Mouse (Mus musculus) embryonic facial prominence, embryonic 12.5 days (tissue): Measurements from ENCODE around the gene Pmfbp1. TPM values are rescaled to one million over a fixed set of nuclear protein-coding genes. Genes with fewer than 3 reads are reported as not detected.

Experiments
- ATAC-seq: fragments of 200-750 bp; cut with Nextera tagmentation; 2 replicates; pipeline ENCODE4 v1.8.0; 2017; ENCODE audit not compliant: insufficient number of reproducible peaks, insufficient read depth, low FRiP score, low TSS enrichment
- H3K27ac ChIP-seq: fragments of 300-500 bp; sonication (generic); 2 replicates; pipeline ENCODE4 v1.5.1; 2016; ENCODE audit warnings: mild to moderate bottlenecking
- H3K27me3 ChIP-seq: fragments of 300-500 bp; sonication (generic); 2 replicates; pipeline ENCODE4 v1.6.1; 2016; ENCODE audit warnings: mild to moderate bottlenecking, moderate library complexity
- H3K36me3 ChIP-seq: fragments of 300-500 bp; sonication (generic); 2 replicates; pipeline ENCODE4 v1.6.1; 2016; ENCODE audit warnings: mild to moderate bottlenecking
- H3K4me1 ChIP-seq: fragments of 300-500 bp; sonication (generic); 2 replicates; pipeline ENCODE4 v1.6.1; 2016
- H3K4me2 ChIP-seq: fragments of 300-500 bp; sonication (generic); replicated peaks from 2 replicates; pipeline ENCODE4 v1.6.1; 2016; ENCODE audit warnings: mild to moderate bottlenecking, moderate library complexity
- H3K4me3 ChIP-seq: fragments of 300-500 bp; sonication (generic); 2 replicates; pipeline ENCODE4 v1.5.1; 2016; ENCODE audit warnings: mild to moderate bottlenecking
- H3K9ac ChIP-seq: fragments of 300-500 bp; sonication (generic); 2 replicates; pipeline ENCODE4 v1.6.1; 2016; ENCODE audit warnings: mild to moderate bottlenecking, moderate library complexity
- H3K9me3 ChIP-seq: fragments of 300-500 bp; sonication (generic); 2 replicates; pipeline ENCODE4 v1.6.1; 2016; ENCODE audit warnings: mild to moderate bottlenecking, moderate library complexity
- WGBS: fragments of 180-500 bp; shearing (Covaris S2); methylation state at CpG from one replicate; pipeline ENCODE4 v1.1.7; 2016; 5-methylcytosine and 5-hydroxymethylcytosine counted together
- polyA plus RNA-seq: library from polyadenylated mRNA; unstranded; fragments of >200 nt; fragmentation: Nextera tagmentation; extraction: Ambion mirVana; gene quantifications from 2 replicates; pipeline ENCODE4 v1.2.1, GENCODE M21; 2016

Gene Pmfbp1
- polyA plus RNA-seq, 1 experiment from 2014 or later = not detected

GRCm38 (mm10) chr8:109503566-109503965 lies 9.7 kb downstream of the Pmfbp1 start:
- 0 out of 2 replicates have a peak, but pooled peaks cover 5% of the 10 kb centered on the region for H3K4me1 ChIP-seq
- no peaks in the 10 kb centered on the region for H3K9me3 ChIP-seq
- 51% methylated on average over 1 of the region's 1 CpGs for WGBS
- H3K4me3 ChIP-seq = no peak overlapping the region
- H3K27ac ChIP-seq = no peak overlapping the region
- no peak overlapping the region for H3K9ac ChIP-seq
- H3K4me2 ChIP-seq = no peak overlapping the region
- H3K27me3 ChIP-seq = no peaks in the 10 kb centered on the region
- H3K36me3 ChIP-seq = no peaks in the 10 kb centered on the region
- ATAC-seq = no peak

GRCm38 (mm10) chr8:109505560-109505959 lies 11.7 kb downstream of the Pmfbp1 start:
- H3K36me3 ChIP-seq = no peaks in the 10 kb centered on the region
- no peak overlapping the region for H3K4me3 ChIP-seq
- no peaks in the 10 kb centered on the region for H3K27me3 ChIP-seq
- H3K27ac ChIP-seq = no peak overlapping the region
- H3K9me3 ChIP-seq = no peaks in the 10 kb centered on the region
- 89% methylated on average over 5 of the region's 5 CpGs for WGBS
- ATAC-seq = no peak
- 0 out of 2 replicates have a peak, but pooled peaks cover 5% of the 10 kb centered on the region for H3K4me1 ChIP-seq
- H3K9ac ChIP-seq = no peak overlapping the region
- H3K4me2 ChIP-seq = no peak overlapping the region

- Histone ChIP-seq H3K4me2 (no peak overlapping the region), H3K27me3 (no peaks in the 10 kb centered on the region), H3K9me3 (no peaks in the 10 kb centered on the region), H3K4me1 (no peaks in the 10 kb centered on the region), H3K9ac (no peak overlapping the region), H3K27ac (no peak overlapping the region), H3K36me3 (no peaks in the 10 kb centered on the region), H3K4me3 (no peak overlapping the region)
- no peak for ATAC-seq
- WGBS = 87% methylated on average over 2 of the region's 2 CpGs
Observed at GRCm38 (mm10) chr8:109524008-109524407, 30.2 kb downstream of the Pmfbp1 start.

- no peak for ATAC-seq
- Histone ChIP-seq H3K4me2 (no peak overlapping the region), H3K9me3 (no peaks in the 10 kb centered on the region), H3K36me3 (no peaks in the 10 kb centered on the region), H3K9ac (no peak overlapping the region), H3K27ac (no peak overlapping the region), H3K4me1 (peaks cover 3% of the 10 kb centered on the region; the same call in 1 of the 2 replicates), H3K4me3 (no peak overlapping the region), H3K27me3 (no peaks in the 10 kb centered on the region)
- WGBS = 84% methylated on average over 19 of the region's 19 CpGs
Observed at GRCm38 (mm10) chr8:109535140-109535990, 41.5 kb downstream of the Pmfbp1 start.

GRCm38 (mm10) chr8:109536703-109537102 lies 42.9 kb downstream of the Pmfbp1 start:
- Histone ChIP-seq H3K4me3 (0 out of 2 replicates have a peak overlapping the region, but pooled peaks have one; percentile 13), H3K27ac (no peak overlapping the region), H3K9ac (no peak overlapping the region), H3K9me3 (no peaks in the 10 kb centered on the region), H3K27me3 (no peaks in the 10 kb centered on the region), H3K4me1 (peaks cover 3% of the 10 kb centered on the region; the same call in 1 of the 2 replicates), H3K36me3 (no peaks in the 10 kb centered on the region), H3K4me2 (peak overlapping the region; percentile 41)
- peak; percentile 77 for ATAC-seq
- 4% methylated on average over 5 of the region's 5 CpGs for WGBS

- H3K27me3 ChIP-seq = no peaks in the 10 kb centered on the region
- no peak for ATAC-seq
- 0 out of 2 replicates have a peak, but pooled peaks cover 4% of the 10 kb centered on the region for H3K4me1 ChIP-seq
- no peak overlapping the region for H3K4me3 ChIP-seq
- H3K27ac ChIP-seq = no peak overlapping the region
- 71% methylated on average over 5 of the region's 5 CpGs for WGBS
- H3K4me2 ChIP-seq = no peak overlapping the region
- H3K36me3 ChIP-seq = peaks cover 11% of the 10 kb centered on the region
- no peaks in the 10 kb centered on the region for H3K9me3 ChIP-seq
- no peak overlapping the region for H3K9ac ChIP-seq
Observed at GRCm38 (mm10) chr8:109542165-109542564, 48.3 kb downstream of the Pmfbp1 start.

- Histone ChIP-seq H3K4me1 (0 out of 2 replicates have a peak, but pooled peaks cover 4% of the 10 kb centered on the region), H3K27ac (0 out of 2 replicates have a peak overlapping the region, but pooled peaks have one; percentile 50), H3K9ac (no peak overlapping the region), H3K9me3 (no peaks in the 10 kb centered on the region), H3K4me2 (no peak overlapping the region), H3K27me3 (no peaks in the 10 kb centered on the region), H3K36me3 (peaks cover 18% of the 10 kb centered on the region), H3K4me3 (no peak overlapping the region)
- 78% methylated on average over 8 of the region's 8 CpGs for WGBS
- ATAC-seq = no peak
Observed at GRCm38 (mm10) chr8:109542748-109543519, 49.1 kb downstream of the Pmfbp1 start.

- Histone ChIP-seq H3K4me2 (no peak overlapping the region), H3K36me3 (peaks cover 29% of the 10 kb centered on the region), H3K4me3 (no peak overlapping the region), H3K9me3 (no peaks in the 10 kb centered on the region), H3K4me1 (0 out of 2 replicates have a peak, but pooled peaks cover 4% of the 10 kb centered on the region), H3K9ac (no peak overlapping the region), H3K27me3 (no peaks in the 10 kb centered on the region), H3K27ac (no peak overlapping the region)
- WGBS = 45% methylated on average over 3 of the region's 3 CpGs
- no peak for ATAC-seq
Observed at GRCm38 (mm10) chr8:109544049-109544448, 50.2 kb downstream of the Pmfbp1 start.

GRCm38 (mm10) chr8:109551663-109552062 lies 57.8 kb downstream of the Pmfbp1 start:
- Histone ChIP-seq H3K27me3 (no peaks in the 10 kb centered on the region), H3K4me1 (no peaks in the 10 kb centered on the region), H3K4me3 (no peak overlapping the region), H3K9me3 (no peaks in the 10 kb centered on the region), H3K27ac (no peak overlapping the region), H3K36me3 (peaks cover 99% of the 10 kb centered on the region), H3K9ac (no peak overlapping the region), H3K4me2 (no peak overlapping the region)
- WGBS = 51% methylated on average over 3 of the region's 3 CpGs
- no peak for ATAC-seq

- H3K9me3 ChIP-seq = no peaks in the 10 kb centered on the region
- H3K4me3 ChIP-seq = peak overlapping the region; percentile 76; the same call in 1 of the 2 replicates
- WGBS = 71% methylated on average over 2 of the region's 2 CpGs
Observed at GRCm38 (mm10) chr8:109563881-109564280, 70.1 kb downstream of the Pmfbp1 start.

GRCm38 (mm10) chr8:109564766-109565165 lies 70.9 kb downstream of the Pmfbp1 start:
- Histone ChIP-seq H3K27me3 (no peaks in the 10 kb centered on the region), H3K9me3 (no peaks in the 10 kb centered on the region), H3K4me1 (peaks cover 15% of the 10 kb centered on the region; the same call in 1 of the 2 replicates), H3K9ac (peak overlapping the region; percentile 91), H3K36me3 (peaks cover 38% of the 10 kb centered on the region), H3K27ac (peak overlapping the region; percentile 89; the same call in 1 of the 2 replicates), H3K4me3 (peak overlapping the region; percentile 76), H3K4me2 (peak overlapping the region; percentile 72)
- WGBS = 4% methylated on average over 10 of the region's 10 CpGs
- no peak for ATAC-seq

More at GRCm38 (mm10) chr8:109563881-109564280, 70.1 kb downstream of the Pmfbp1 start:
- Histone ChIP-seq H3K36me3 (peaks cover 38% of the 10 kb centered on the region), H3K27ac (no peak overlapping the region), H3K4me1 (peaks cover 15% of the 10 kb centered on the region; the same call in 1 of the 2 replicates), H3K9ac (no peak overlapping the region), H3K4me2 (peak overlapping the region; percentile 72; the same call in 1 of the 2 replicates), H3K27me3 (no peaks in the 10 kb centered on the region)
- no peak for ATAC-seq
